ENCODE assay signal across 13 mouse cellular contexts in the genomic region with DNA sequence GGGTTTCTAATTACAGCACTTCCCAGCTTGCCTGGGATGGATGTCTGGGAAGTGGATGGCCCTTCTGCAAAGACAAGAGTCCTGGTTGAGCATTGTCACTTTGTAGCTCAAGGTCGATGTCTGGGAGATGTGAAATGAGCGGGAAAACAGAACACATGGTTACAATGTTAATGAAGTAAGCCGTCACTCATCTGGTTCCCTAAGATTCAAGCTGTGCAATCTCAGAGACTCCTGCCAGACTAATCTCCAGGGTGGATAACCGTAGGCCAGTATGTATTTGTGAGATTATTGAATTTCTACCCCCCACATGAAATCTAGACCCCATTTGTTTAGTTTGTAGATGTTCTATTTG.
DNase-seq lines count a peak whose midpoint lies in the region; ATAC-seq and TF ChIP-seq lines count a peak whose summit lies in the region.
"Had no signal": no experiment of that assay in that cellular context is flagged by ENCODE, and none has a peak within 500 bp of the region (broad histone marks: within the 10 kb centered on the region; RNA-seq: fewer than 3 reads in every experiment).

No protein-coding gene starts in this region.

- no peaks in the 10 kb centered on the region for H3K27me3 ChIP-seq in intestine, embryonic 15.5 days (replicated peaks)
- no peaks in the 10 kb centered on the region for H3K27me3 ChIP-seq in intestine, embryonic 16.5 days (replicated peaks; ENCODE audit: control insufficient read depth, insufficient read depth, low read length)
- no peaks in the 10 kb centered on the region for H3K27me3 ChIP-seq in embryonic facial prominence, embryonic 11.5 days (ENCODE audit: control insufficient read depth, insufficient read depth, low read length)
- H3K27me3 ChIP-seq in forebrain, postnatal 0 days (ENCODE audit: insufficient read depth, low read length), result no peaks in the 10 kb centered on the region
- peaks cover 22% of the 10 kb centered on the region for H3K27me3 ChIP-seq in midbrain, embryonic 12.5 days
- H3K27me3 ChIP-seq: CH12.LX had no signal

- H3K4me1 ChIP-seq in intestine, embryonic 15.5 days (replicated peaks), result 0 out of 2 replicates have a peak, but pooled peaks cover 5% of the 10 kb centered on the region
- 0 out of 2 replicates have a peak, but pooled peaks cover 3% of the 10 kb centered on the region for H3K4me1 ChIP-seq in intestine, embryonic 16.5 days (ENCODE audit: control insufficient read depth, insufficient read depth, low read length)
- peaks cover 2% of the 10 kb centered on the region; the same call in 1 of the 2 replicates for H3K4me1 ChIP-seq in embryonic facial prominence, embryonic 11.5 days (ENCODE audit: control insufficient read depth, insufficient read depth, low read length)
- peaks cover 15% of the 10 kb centered on the region for H3K4me1 ChIP-seq in forebrain, postnatal 0 days (ENCODE audit: insufficient read depth)
- H3K4me1 ChIP-seq in midbrain, embryonic 12.5 days, result peaks cover 24% of the 10 kb centered on the region

- H3K36me3 ChIP-seq in intestine, embryonic 15.5 days, result no peaks in the 10 kb centered on the region
- no peaks in the 10 kb centered on the region for H3K36me3 ChIP-seq in intestine, embryonic 16.5 days (ENCODE audit: control insufficient read depth, insufficient read depth, low read length)
- H3K36me3 ChIP-seq in embryonic facial prominence, embryonic 11.5 days (replicated peaks; ENCODE audit: control insufficient read depth, insufficient read depth, low read depth, low read length), result no peaks in the 10 kb centered on the region
- no peaks in the 10 kb centered on the region for H3K36me3 ChIP-seq in forebrain, postnatal 0 days (ENCODE audit: insufficient read depth)
- no peaks in the 10 kb centered on the region for H3K36me3 ChIP-seq in midbrain, embryonic 12.5 days

- peak overlapping the region; percentile 27 for H3K4me2 ChIP-seq in intestine, embryonic 15.5 days (replicated peaks)
- H3K4me2 ChIP-seq in intestine, embryonic 16.5 days (ENCODE audit: low read depth, low read length), result no peak overlapping the region
- H3K4me2 ChIP-seq in embryonic facial prominence, embryonic 11.5 days (ENCODE audit: low read depth, low read length), result peak overlapping the region; percentile 25
- peak overlapping the region; percentile 38 for H3K4me2 ChIP-seq in forebrain, postnatal 0 days (ENCODE audit: low read depth)
- H3K4me2 ChIP-seq in midbrain, embryonic 12.5 days (replicated peaks), result peak overlapping the region; percentile 30

- no peak for ATAC-seq in intestine, embryonic 15.5 days
- no peak for ATAC-seq in intestine, embryonic 16.5 days
- ATAC-seq in embryonic facial prominence, embryonic 11.5 days (replicated peaks; ENCODE audit: insufficient number of reproducible peaks, low FRiP score, low TSS enrichment, low read depth), result no peak
- ATAC-seq in forebrain, postnatal 0 days, result peak; percentile 55
- no peak for ATAC-seq in midbrain, embryonic 12.5 days (ENCODE audit: low FRiP score, low read depth)

- H3K27ac ChIP-seq in intestine, embryonic 15.5 days, result no peak overlapping the region
- no peak overlapping the region for H3K27ac ChIP-seq in intestine, embryonic 16.5 days (ENCODE audit: low read length)
- H3K27ac ChIP-seq in embryonic facial prominence, embryonic 11.5 days (replicated peaks; ENCODE audit: low read depth, low read length), result no peak overlapping the region
- H3K27ac ChIP-seq in forebrain, postnatal 0 days (ENCODE audit: low read depth, low read length), result peak overlapping the region; percentile 24
- H3K27ac ChIP-seq in midbrain, embryonic 12.5 days (replicated peaks), result no peak overlapping the region

- H3K4me3 ChIP-seq in intestine, embryonic 15.5 days (replicated peaks), result no peak overlapping the region
- no peak overlapping the region for H3K4me3 ChIP-seq in intestine, embryonic 16.5 days (ENCODE audit: low read length)
- no peak overlapping the region for H3K4me3 ChIP-seq in embryonic facial prominence, embryonic 11.5 days (ENCODE audit: low read depth, low read length)
- H3K4me3 ChIP-seq in forebrain, postnatal 0 days (ENCODE audit: low read depth, low read length), result no peak overlapping the region
- no peak overlapping the region for H3K4me3 ChIP-seq in midbrain, embryonic 12.5 days

- DNase-seq in embryonic facial prominence, embryonic 11.5 days (ENCODE audit: low spot score), result no peak
- no peak for DNase-seq in forebrain, postnatal 0 days
- DNase-seq in left cerebral cortex, adult 9 months (ENCODE audit: low spot score in 2 of 2), result no peak
- no peak for DNase-seq in adrenal gland, postnatal 25 days
- no peak for DNase-seq in thymus, postnatal 25 days
- DNase-seq: cerebellum, adult 9-10 months; kidney, adult 2 months; left cerebral cortex, postnatal 4 days; right cerebral cortex, postnatal 4 days had no signal

- no peaks in the 10 kb centered on the region for H3K9me3 ChIP-seq in intestine, embryonic 15.5 days
- no peaks in the 10 kb centered on the region for H3K9me3 ChIP-seq in intestine, embryonic 16.5 days (ENCODE audit: control insufficient read depth, low read length)
- no peaks in the 10 kb centered on the region for H3K9me3 ChIP-seq in embryonic facial prominence, embryonic 11.5 days (replicated peaks; ENCODE audit: control insufficient read depth, low read length)
- H3K9me3 ChIP-seq in forebrain, postnatal 0 days (ENCODE audit: low read length), result no peaks in the 10 kb centered on the region
- H3K9me3 ChIP-seq in midbrain, embryonic 12.5 days, result no peaks in the 10 kb centered on the region

- 34% methylated on average over 4 of the region's 4 CpGs for WGBS in intestine, embryonic 15.5 days
- whole genome bisulfite sequencing in intestine, embryonic 16.5 days, result 29% methylated on average over 4 of the region's 4 CpGs
- WGBS in embryonic facial prominence, embryonic 11.5 days, result 10% methylated on average over 4 of the region's 4 CpGs
- 15% methylated on average over 4 of the region's 4 CpGs for WGBS in forebrain, postnatal 0 days
- WGBS in midbrain, embryonic 12.5 days, result 7% methylated on average over 4 of the region's 4 CpGs

- TF ChIP-seq CTCF in forebrain, postnatal 0 days (IDR thresholded peaks at IDR 0.05; ENCODE audit: low read depth), result no peak

- no peak overlapping the region for H3K9ac ChIP-seq in intestine, embryonic 15.5 days
- no peak overlapping the region for H3K9ac ChIP-seq in intestine, embryonic 16.5 days (ENCODE audit: low read depth, low read length)
- H3K9ac ChIP-seq in embryonic facial prominence, embryonic 11.5 days (replicated peaks; ENCODE audit: low read length), result no peak overlapping the region
- no peak overlapping the region for H3K9ac ChIP-seq in forebrain, postnatal 0 days
- no peak overlapping the region for H3K9ac ChIP-seq in midbrain, embryonic 12.5 days (replicated peaks)
